Mouse (Mus musculus) MEL (cell line): Measurements from ENCODE around the gene Mapre3. TPM values are rescaled to one million over a fixed set of nuclear protein-coding genes. Genes with fewer than 3 reads are reported as not detected.

Source experiments
- DNase-seq: peaks from one replicate; pipeline ENCODE4 v3.0.0; 2011; ENCODE audit warnings: low read depth, low spot score
- H3K27ac ChIP-seq: 2 replicates; pipeline ENCODE4 v1.5.1; 2012; ENCODE audit warnings: low read depth, mild to moderate bottlenecking, control low read depth, low read length, moderate library complexity; ENCODE audit not compliant: control insufficient read depth
- H3K27me3 ChIP-seq, 2 experiments: fragments of 150-350 bp in 1 of 2; sonication (generic) in 1 of 2; 2 replicates each; pipeline ENCODE4 v1.6.1; 2012; ENCODE audit warnings: low read length in 2 of 2, mild to moderate bottlenecking in 2 of 2, improper control_type of control experiment in 1 of 2, moderate library complexity in 1 of 2; ENCODE audit not compliant: insufficient read depth in 2 of 2, control insufficient read depth in 1 of 2
- H3K36me3 ChIP-seq, 2 experiments: 2 replicates each; pipeline ENCODE4 v1.6.1; 2012 to 2014; ENCODE audit warnings: low read length in 2 of 2, improper control_type of control experiment in 1 of 2, inconsistent platforms in 1 of 2, mild to moderate bottlenecking in 1 of 2; ENCODE audit not compliant: insufficient read depth in 2 of 2, control insufficient read depth in 1 of 2
- H3K4me1 ChIP-seq, 2 experiments: fragments of 150-350 bp in 1 of 2; sonication (generic) in 1 of 2; 2 replicates each; pipeline ENCODE4 v1.6.1; 2012; ENCODE audit warnings: low read length in 2 of 2, improper control_type of control experiment in 1 of 2, mild to moderate bottlenecking in 1 of 2; ENCODE audit not compliant: insufficient read depth in 2 of 2, control insufficient read depth in 1 of 2
- H3K4me3 ChIP-seq, 2 experiments: fragments of 150-350 bp in 1 of 2; sonication (generic) in 1 of 2; 2 replicates each; pipeline ENCODE4 v1.5.1; 2012; ENCODE audit warnings: low read depth in 2 of 2, low read length in 2 of 2, mild to moderate bottlenecking in 2 of 2, moderate library complexity in 2 of 2, control low read depth in 1 of 2, improper control_type of control experiment in 1 of 2; ENCODE audit not compliant: control insufficient read depth in 1 of 2, insufficient read depth in 1 of 2
- H3K79me2 ChIP-seq: 2 replicates; pipeline ENCODE4 v1.6.1; 2012; ENCODE audit warnings: mild to moderate bottlenecking, low read length, moderate library complexity; ENCODE audit not compliant: control insufficient read depth, poor library complexity, insufficient read depth
- H3K9ac ChIP-seq: 2 replicates; pipeline ENCODE4 v1.6.1; 2012; ENCODE audit warnings: low read depth, mild to moderate bottlenecking, control low read depth, low read length, moderate library complexity; ENCODE audit not compliant: control insufficient read depth, poor library complexity, severe bottlenecking
- H3K9me3 ChIP-seq: fragments of 150-350 bp; sonication (generic); replicated peaks from 2 replicates; pipeline ENCODE4 v1.6.1; 2012; ENCODE audit warnings: mild to moderate bottlenecking, low read length, improper control_type of control experiment, moderate library complexity; ENCODE audit not compliant: insufficient read depth
- BHLHE40 ChIP-seq: IDR thresholded peaks from 2 replicates; pipeline ENCODE4 v1.6.1; 2012; ENCODE audit warnings: low read depth, mild to moderate bottlenecking, inconsistent platforms, low read length, improper control_type of control experiment, borderline replicate concordance
- CHD1 ChIP-seq: IDR thresholded peaks from 2 replicates; pipeline ENCODE4 v1.6.1; 2012; ENCODE audit warnings: low read depth, mild to moderate bottlenecking, inconsistent platforms, low read length, improper control_type of control experiment
- CHD2 ChIP-seq: IDR thresholded peaks from 2 replicates; pipeline ENCODE4 v1.6.1; 2011; ENCODE audit warnings: low read length, improper control_type of control experiment
- E2F4 ChIP-seq: IDR thresholded peaks from 2 replicates; pipeline ENCODE4 v1.6.1; 2011; ENCODE audit warnings: low read depth, low read length, improper control_type of control experiment, borderline replicate concordance
- EP300 ChIP-seq, 2 experiments: IDR thresholded peaks; 2 replicates each; pipeline ENCODE4 v1.6.1; 2011; ENCODE audit warnings: improper control_type of control experiment in 2 of 2, low read length in 2 of 2, low read depth in 1 of 2, mild to moderate bottlenecking in 1 of 2
- ETS1 ChIP-seq: IDR thresholded peaks from 2 replicates; pipeline ENCODE4 v1.6.1; 2012; ENCODE audit warnings: low read depth, mild to moderate bottlenecking, inconsistent platforms, low read length, improper control_type of control experiment, moderate library complexity
- GABPA ChIP-seq: IDR thresholded peaks from 2 replicates; pipeline ENCODE4 v1.6.1; 2012; ENCODE audit warnings: low read depth, mild to moderate bottlenecking, inconsistent platforms, low read length, improper control_type of control experiment, moderate library complexity
- GATA1 ChIP-seq: IDR thresholded peaks from 2 replicates; pipeline ENCODE4 v1.6.1; 2011; ENCODE audit warnings: low read depth, low read length, improper control_type of control experiment
- KAT2A ChIP-seq: conservative IDR thresholded peaks from 2 replicates; pipeline ENCODE4 v1.6.1; 2012; ENCODE audit warnings: low read depth, low read length, improper control_type of control experiment, inconsistent platforms
- MAFK ChIP-seq: IDR thresholded peaks from 2 replicates; pipeline ENCODE4 v1.6.1; 2011; ENCODE audit warnings: low read depth, mild to moderate bottlenecking, low read length, improper control_type of control experiment, borderline replicate concordance
- MAX ChIP-seq: IDR thresholded peaks from 2 replicates; pipeline ENCODE4 v1.6.1; 2011; ENCODE audit warnings: low read length, improper control_type of control experiment
- MAZ ChIP-seq: IDR thresholded peaks from 2 replicates; pipeline ENCODE4 v1.6.1; 2012; ENCODE audit warnings: low read depth, mild to moderate bottlenecking, inconsistent platforms, low read length, improper control_type of control experiment
- MXI1 ChIP-seq: IDR thresholded peaks from 2 replicates; pipeline ENCODE4 v1.6.1; 2011; ENCODE audit warnings: mild to moderate bottlenecking, low read depth, low read length, improper control_type of control experiment
- NRF1 ChIP-seq: IDR thresholded peaks from 2 replicates; pipeline ENCODE4 v1.6.1; 2014; ENCODE audit warnings: low read depth, mild to moderate bottlenecking, inconsistent platforms, low read length, improper control_type of control experiment, moderate library complexity; ENCODE audit not compliant: poor library complexity, insufficient read depth, severe bottlenecking
- POLR2A ChIP-seq, 2 experiments: IDR thresholded peaks; 2 replicates each; pipeline ENCODE4 v1.6.1; 2011 to 2012; ENCODE audit warnings: low read length in 2 of 2, mild to moderate bottlenecking in 2 of 2, control low read depth in 1 of 2, improper control_type of control experiment in 1 of 2, low read depth in 1 of 2, moderate library complexity in 1 of 2; ENCODE audit not compliant: control insufficient read depth in 1 of 2, insufficient read depth in 1 of 2, poor library complexity in 1 of 2
- POLR2AphosphoS5 ChIP-seq: IDR thresholded peaks from 2 replicates; pipeline ENCODE4 v1.6.1; 2012; ENCODE audit warnings: low read depth, borderline replicate concordance, mild to moderate bottlenecking, inconsistent platforms, low read length, moderate library complexity, mixed read lengths
- RAD21 ChIP-seq: IDR thresholded peaks from 2 replicates; pipeline ENCODE4 v1.6.1; 2011; ENCODE audit warnings: mild to moderate bottlenecking, low read depth, low read length, improper control_type of control experiment
- RCOR1 ChIP-seq: IDR thresholded peaks from 2 replicates; pipeline ENCODE4 v1.6.1; 2012; ENCODE audit warnings: low read depth, mild to moderate bottlenecking, inconsistent platforms, low read length, improper control_type of control experiment
- SIN3A ChIP-seq: IDR thresholded peaks from 2 replicates; pipeline ENCODE4 v1.6.1; 2012; ENCODE audit warnings: low read length, improper control_type of control experiment, inconsistent platforms
- TAL1 ChIP-seq: IDR thresholded peaks from 2 replicates; pipeline ENCODE4 v1.6.1; 2012; ENCODE audit warnings: mild to moderate bottlenecking, inconsistent platforms, low read length, moderate library complexity, mixed read lengths
- TCF12 ChIP-seq: IDR thresholded peaks from 2 replicates; pipeline ENCODE4 v1.6.1; 2014; ENCODE audit warnings: low read depth, mild to moderate bottlenecking, inconsistent platforms, low read length, improper control_type of control experiment, moderate library complexity
- UBTF ChIP-seq: IDR thresholded peaks from 2 replicates; pipeline ENCODE4 v1.6.1; 2012; ENCODE audit warnings: low read depth, mild to moderate bottlenecking, inconsistent platforms, low read length, improper control_type of control experiment, moderate library complexity, borderline replicate concordance; ENCODE audit not compliant: insufficient read depth
- ZC3H11A ChIP-seq: IDR thresholded peaks from 2 replicates; pipeline ENCODE4 v1.6.1; 2012; ENCODE audit warnings: low read depth, mild to moderate bottlenecking, inconsistent platforms, low read length, improper control_type of control experiment
- polyA plus RNA-seq, 2 experiments: library from polyadenylated mRNA; stranded (reverse) in 1 of 2; unstranded in 1 of 2; fragments of >175 nt in 1 of 2; fragments of >200 nt in 1 of 2; gene quantifications; 2 replicates each; pipeline versions ENCODE4 v1.2.1 to v1.2.4; 2012; ENCODE audit warnings: low replicate concordance in 2 of 2, low read depth in 1 of 2; ENCODE audit not compliant: insufficient read length in 2 of 2, insufficient read depth in 1 of 2, missing spikeins in 1 of 2
- total RNA-seq: library from RNA; depleted of rRNA; stranded (reverse); fragments of 300-350 nt; gene quantifications from 2 replicates; pipeline ENCODE4 v1.2.3, GENCODE M21; 2012

The Mapre3 gene
- total and polyA plus RNA-seq, 3 experiments = 0.04 to 0.81 TPM; not detected in 1

DNA sequence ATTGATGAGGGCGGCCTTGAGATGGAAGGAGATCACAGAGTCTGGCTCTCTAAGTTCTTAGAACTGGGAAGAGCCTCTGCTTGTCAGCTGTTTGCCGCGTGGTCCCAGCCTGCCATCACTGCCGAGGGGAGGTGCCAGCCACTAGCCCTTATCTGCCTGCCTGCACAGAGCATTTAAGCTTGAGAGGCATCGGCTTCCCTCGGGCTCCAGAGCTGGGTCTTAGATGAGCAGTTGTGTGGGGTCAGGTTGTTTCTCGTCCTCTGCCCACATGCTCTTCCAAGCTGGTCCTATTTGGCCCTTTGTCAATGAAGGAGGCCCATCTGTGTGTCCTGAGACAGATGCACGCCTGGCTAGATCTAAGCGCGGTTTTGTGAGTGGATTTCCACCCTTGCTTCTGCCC is 10.7 kb downstream of the Mapre3 start:
- no peak for DNase-seq
- Histone ChIP-seq H3K4me3 (no peak overlapping the region), H3K27me3 (peaks cover 10 to 20% of the 10 kb centered on the region in 2 experiments), H3K27ac (no peak overlapping the region), H3K79me2 (no peaks in the 10 kb centered on the region), H3K36me3 (no peaks in the 10 kb centered on the region), H3K4me1 (no peaks in the 10 kb centered on the region), H3K9me3 (no peaks in the 10 kb centered on the region), H3K9ac (no peak overlapping the region)
- no peak for TF ChIP-seq CHD1

DNA sequence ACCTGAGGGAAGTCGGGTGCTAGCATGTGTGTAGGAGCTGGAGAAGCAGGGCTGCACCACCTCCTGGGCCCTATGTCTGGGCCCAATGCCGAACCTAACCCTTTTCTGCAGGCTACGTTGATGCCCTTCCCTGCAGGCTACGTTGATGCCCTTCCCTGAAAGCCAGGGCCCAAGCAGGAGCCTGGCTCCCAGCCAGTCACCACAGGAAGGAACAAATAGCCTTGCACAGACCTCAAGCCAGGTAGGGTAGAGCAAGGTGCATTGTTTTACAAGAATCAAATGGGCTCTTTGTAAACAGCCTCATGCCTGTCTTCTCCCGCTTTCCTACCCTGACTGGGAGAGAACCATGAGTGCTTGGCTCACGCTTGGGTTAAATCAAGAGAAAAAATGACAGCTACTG is 11.4 kb downstream of the Mapre3 start:
- no peak for TF ChIP-seq GATA1
- no peak for TF ChIP-seq ETS1
- TF ChIP-seq POLR2A (IDR thresholded peaks at IDR 0.05; ENCODE audit: control insufficient read depth in 1 of 2, insufficient read depth in 1 of 2, low read depth in 1 of 2, low read length in 2 of 2, poor library complexity in 1 of 2) = no peak
- TF ChIP-seq MAX = no peak
- no peak for TF ChIP-seq RCOR1
- TF ChIP-seq UBTF = no peak
- TF ChIP-seq NRF1 = no peak
- TF ChIP-seq TCF12 = no peak
- TF ChIP-seq RAD21 = no peak
- TF ChIP-seq CHD2 = no peak
- no peak for TF ChIP-seq SIN3A
- no peak overlapping the region for H3K27ac ChIP-seq
- peaks cover 8 to 16% of the 10 kb centered on the region in 2 experiments for H3K27me3 ChIP-seq
- no peak for DNase-seq
- H3K4me3 ChIP-seq = no peak overlapping the region
- no peaks in the 10 kb centered on the region for H3K79me2 ChIP-seq
- H3K4me1 ChIP-seq = no peaks in the 10 kb centered on the region
- H3K36me3 ChIP-seq = no peaks in the 10 kb centered on the region
- no peaks in the 10 kb centered on the region for H3K9me3 ChIP-seq
- no peak overlapping the region for H3K9ac ChIP-seq

DNA sequence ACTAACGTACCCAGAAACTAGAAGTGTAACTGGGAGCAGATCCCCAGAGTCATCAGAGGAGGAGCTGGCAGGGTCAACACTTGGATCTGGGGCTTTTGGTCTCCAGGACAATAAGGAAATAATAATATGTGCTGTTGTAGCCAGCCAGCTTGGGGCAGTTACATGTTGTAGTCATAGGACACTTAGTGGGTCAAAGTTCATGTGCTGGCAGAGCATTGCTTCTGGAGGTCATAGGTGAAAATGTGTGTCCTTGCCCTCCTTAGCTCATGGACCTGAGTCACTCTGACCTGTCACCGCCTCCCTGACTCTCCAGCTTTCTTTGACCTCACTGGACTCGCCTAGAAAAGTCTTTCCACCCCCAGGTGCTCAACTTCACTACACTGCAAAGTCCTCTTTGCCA is 19.0 kb downstream of the Mapre3 start:
- no peaks in the 10 kb centered on the region for H3K4me1 ChIP-seq
- TF ChIP-seq E2F4 = no peak
- no peak for TF ChIP-seq EP300 (IDR thresholded peaks at IDR 0.05; ENCODE audit: low read depth in 1 of 2, low read length in 2 of 2)
- no peak for TF ChIP-seq POLR2A (IDR thresholded peaks at IDR 0.05; ENCODE audit: control insufficient read depth in 1 of 2, insufficient read depth in 1 of 2, low read depth in 1 of 2, low read length in 2 of 2, poor library complexity in 1 of 2)
- no peak for TF ChIP-seq GABPA
- no peak for TF ChIP-seq POLR2AphosphoS5
- TF ChIP-seq MAFK = no peak
- no peak for TF ChIP-seq NRF1
- no peak for TF ChIP-seq RCOR1
- TF ChIP-seq ZC3H11A = no peak
- no peak for TF ChIP-seq MXI1
- TF ChIP-seq BHLHE40 = no peak
- no peak for TF ChIP-seq TAL1
- no peak for TF ChIP-seq UBTF
- no peak for TF ChIP-seq MAZ
- TF ChIP-seq KAT2A = no peak
- no peaks in the 10 kb centered on the region for H3K36me3 ChIP-seq
- H3K9ac ChIP-seq = no peak overlapping the region
- H3K27me3 ChIP-seq = peaks cover 0 to 3% of the 10 kb centered on the region in 2 experiments; a peak in 2 of 4 replicates
- H3K79me2 ChIP-seq = no peaks in the 10 kb centered on the region
- H3K9me3 ChIP-seq = no peaks in the 10 kb centered on the region
- H3K27ac ChIP-seq = no peak overlapping the region
- H3K4me3 ChIP-seq = no peak overlapping the region
- DNase-seq = no peak
